Comparison of ENCODE assay signal across 42 mouse cellular contexts in the genomic region with DNA sequence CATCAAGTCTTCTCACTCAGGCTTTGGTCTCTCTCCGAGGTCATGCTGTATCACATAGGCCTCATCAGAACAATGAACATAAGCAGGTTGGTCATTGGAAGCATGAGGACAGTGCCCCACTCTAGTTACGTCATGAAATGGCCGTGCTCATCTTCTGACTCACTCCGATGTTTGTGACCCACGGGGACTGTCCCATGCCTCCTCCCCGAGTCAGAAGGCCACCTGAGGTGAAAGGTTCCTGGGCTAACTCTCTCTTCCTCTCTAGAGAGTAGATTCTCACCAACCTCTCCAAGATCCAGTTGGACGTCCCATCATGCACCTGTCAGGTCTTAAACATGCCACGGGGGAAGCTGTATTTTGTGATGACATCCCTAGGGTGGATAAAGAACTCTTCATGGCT. TPM values are rescaled to one million over a fixed set of nuclear protein-coding genes. Genes with fewer than 3 reads are reported as not detected.
"Had no signal": no experiment of that assay in that cellular context is flagged by ENCODE, and none has a peak within 500 bp of the region (broad histone marks: within the 10 kb centered on the region; RNA-seq: fewer than 3 reads in every experiment).

No protein-coding gene starts in this region.

- H3K4me3 ChIP-seq: heart, adult 2 months; heart, embryonic 10.5 days; heart, embryonic 12.5 days; heart, embryonic 13.5 days; heart, embryonic 15.5 days; hindbrain, embryonic 10.5 days; hindbrain, embryonic 12.5 days; hindbrain, embryonic 13.5 days; hindbrain, embryonic 15.5 days; intestine, embryonic 15.5 days; kidney, embryonic 15.5 days; layer of hippocampus, adult 2 months had no signal

- ATAC-seq: hindbrain, embryonic 16.5 days; hindbrain, postnatal 0 days; inflammation-experienced regulatory T-cells, adult 6 months; intestine, embryonic 15.5 days; intestine, embryonic 16.5 days; intestine, postnatal 0 days had no signal

- H3K4me1 ChIP-seq: heart, embryonic 15.5 days; hindbrain, embryonic 12.5 days; hindbrain, embryonic 13.5 days; hindbrain, embryonic 15.5 days had no signal

- H3K27ac ChIP-seq: heart, adult 2 months; heart, embryonic 10.5 days; heart, embryonic 13.5 days; heart, embryonic 15.5 days; hindbrain, embryonic 10.5 days; hindbrain, embryonic 12.5 days; hindbrain, embryonic 13.5 days; hindbrain, embryonic 14.5 days; hindbrain, embryonic 15.5 days; hindbrain, postnatal 0 days; intestine, embryonic 15.5 days; kidney, embryonic 15.5 days; kidney, postnatal 0 days; layer of hippocampus, adult 2 months had no signal

- H3K36me3 ChIP-seq: heart, embryonic 10.5 days; heart, embryonic 12.5 days; heart, embryonic 13.5 days; heart, embryonic 15.5 days; hindbrain, embryonic 10.5 days; hindbrain, embryonic 12.5 days; hindbrain, embryonic 13.5 days; hindbrain, embryonic 15.5 days; intestine, embryonic 15.5 days; kidney, embryonic 15.5 days had no signal

- H3K9me3 ChIP-seq: heart, embryonic 10.5 days; heart, embryonic 12.5 days; heart, embryonic 13.5 days; heart, embryonic 15.5 days; hindbrain, embryonic 10.5 days; hindbrain, embryonic 12.5 days; hindbrain, embryonic 13.5 days; hindbrain, embryonic 15.5 days; intestine, embryonic 15.5 days; kidney, embryonic 15.5 days had no signal

- DNase-seq: heart, adult 2 months; heart, postnatal 10 days; heart, postnatal 14 days; heart, postnatal 36 days; kidney, adult 11 months; kidney, adult 18-20 months; kidney, adult 8-10 months; kidney, adult 9 months; kidney, postnatal 10 days; kidney, postnatal 14 days; kidney, postnatal 25 days; kidney, postnatal 36 days; kidney, postnatal 4 days; layer of hippocampus, adult 9-11 months; layer of hippocampus, postnatal 36 days had no signal

- H3K9ac ChIP-seq: heart, embryonic 12.5 days; heart, embryonic 13.5 days; heart, embryonic 15.5 days; hindbrain, embryonic 12.5 days; hindbrain, embryonic 13.5 days; hindbrain, embryonic 14.5 days; hindbrain, embryonic 15.5 days; intestine, embryonic 15.5 days; kidney, embryonic 15.5 days had no signal

- H3K27me3 ChIP-seq: heart, embryonic 12.5 days; heart, embryonic 15.5 days; hindbrain, embryonic 12.5 days; hindbrain, embryonic 13.5 days; hindbrain, embryonic 15.5 days; intestine, embryonic 15.5 days; kidney, embryonic 15.5 days had no signal

- H3K4me2 ChIP-seq: heart, embryonic 12.5 days; heart, embryonic 13.5 days; heart, embryonic 15.5 days; hindbrain, embryonic 12.5 days; hindbrain, embryonic 13.5 days; hindbrain, embryonic 14.5 days; hindbrain, embryonic 15.5 days; intestine, embryonic 15.5 days; kidney, embryonic 15.5 days had no signal

RNA-seq across cellular contexts. Expression of gene Aox2, which starts 30.5 kb away (rescaled TPM):
- total RNA-seq: heart, adult 2 months; heart, adult 8-10 months; heart, postnatal 25 days; heart, postnatal 36 days; hematopoietic stem cell, adult 5-6 weeks; hindbrain, postnatal 0 days; layer of hippocampus, adult 18-20 months; layer of hippocampus, adult 2 months; layer of hippocampus, postnatal 14 days; layer of hippocampus, postnatal 25 days; layer of hippocampus, postnatal 36 days; left cerebral cortex, adult 18-20 months had no signal
- polyA plus RNA-seq: heart, adult 2 months; heart, embryonic 12.5 days; heart, embryonic 13.5 days; heart, embryonic 14.5 days; heart, embryonic 15.5 days; heart, postnatal 0 days; inflammation-experienced regulatory T-cells, adult 6 months had no signal
